Mouse (Mus musculus) embryonic fibroblast, embryonic 13.5 days (primary cell): Measurements from ENCODE around the gene Mettl7b.

Experiments used
- CTCF ChIP-seq: IDR thresholded peaks from 2 replicates; pipeline ENCODE4 v1.5.1; 2011; ENCODE audit warnings: mild to moderate bottlenecking, control low read depth, low read length, moderate library complexity, borderline replicate concordance; ENCODE audit not compliant: insufficient read depth
- POLR2A ChIP-seq: IDR thresholded peaks from 2 replicates; pipeline ENCODE4 v1.6.1; 2011; ENCODE audit warnings: low read depth, mild to moderate bottlenecking, control low read depth, low read length, moderate library complexity

DNA sequence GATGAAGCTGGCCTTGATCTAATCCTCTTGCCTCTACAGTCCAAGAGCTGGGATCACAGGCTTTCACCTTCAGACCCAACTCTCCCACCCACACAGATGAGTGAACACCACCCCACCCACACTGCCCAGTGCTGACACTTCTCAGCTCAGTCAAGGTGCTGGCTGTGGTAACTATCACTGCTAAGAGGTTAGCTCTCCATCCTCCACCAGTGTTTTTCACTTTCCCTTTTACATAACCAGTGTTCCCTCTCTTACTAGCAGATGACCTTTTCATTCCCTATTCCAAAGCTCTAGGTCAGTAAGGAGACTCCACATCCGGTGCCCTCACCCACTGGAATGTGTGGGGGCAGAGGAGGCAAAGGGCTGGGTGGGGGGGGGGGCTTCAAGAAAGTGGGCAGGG, 39.5 kb downstream of the Mettl7b start:
- TF ChIP-seq CTCF (no peak), POLR2A (0 out of 2 replicates have a peak, but pooled peaks have one; percentile 36)
